Mouse (Mus musculus): ENCODE measurements around the gene Smcr8. TPM values are rescaled to one million over a fixed set of nuclear protein-coding genes. Genes with fewer than 3 reads are reported as not detected.
"Not testable (repeated sequence)": the region's sequence is repeated elsewhere in the genome, so short reads cannot be mapped to it uniquely, and the experiment has no call there.

Gene Smcr8
- total RNA-seq, 1 experiment from 2014 or later: 27.5 TPM

DNA sequence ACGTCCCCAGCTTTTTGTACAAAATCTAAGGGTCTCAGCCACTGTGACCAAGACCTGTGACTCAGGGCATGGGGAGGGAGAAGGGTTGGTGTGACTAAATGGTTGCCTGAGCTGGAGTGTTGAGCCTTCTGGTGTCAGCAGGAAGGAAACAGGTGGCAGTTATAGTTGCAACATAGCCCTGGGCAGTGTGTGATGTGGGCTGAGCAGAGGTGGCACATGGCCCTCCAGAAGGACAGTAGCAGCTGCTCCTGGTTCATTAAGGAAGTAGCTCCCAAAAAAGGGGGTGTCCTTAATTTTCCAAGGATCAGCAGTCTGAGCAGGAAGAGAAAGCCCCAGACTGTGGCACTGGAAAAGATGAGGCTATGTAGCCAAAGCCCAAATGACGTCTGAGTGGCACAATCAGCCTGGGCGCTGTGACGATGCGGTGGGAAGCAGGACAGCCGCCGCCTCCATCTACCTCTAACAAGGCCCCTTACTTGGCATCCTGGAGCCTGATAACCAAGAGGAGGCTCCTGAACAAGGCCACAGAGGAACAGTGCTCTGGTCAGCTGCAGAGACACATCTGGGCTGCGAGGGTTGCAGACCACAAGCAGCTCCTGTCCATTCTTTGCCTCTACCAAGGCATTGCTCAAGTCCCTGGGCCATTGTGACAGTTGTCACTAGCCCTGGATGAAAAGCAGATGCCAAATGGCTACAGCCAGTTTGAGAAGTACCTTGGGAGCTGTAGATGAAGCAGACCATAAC lies 7.0 kb downstream of the Smcr8 start:
- no peak for DNase-seq

DNA sequence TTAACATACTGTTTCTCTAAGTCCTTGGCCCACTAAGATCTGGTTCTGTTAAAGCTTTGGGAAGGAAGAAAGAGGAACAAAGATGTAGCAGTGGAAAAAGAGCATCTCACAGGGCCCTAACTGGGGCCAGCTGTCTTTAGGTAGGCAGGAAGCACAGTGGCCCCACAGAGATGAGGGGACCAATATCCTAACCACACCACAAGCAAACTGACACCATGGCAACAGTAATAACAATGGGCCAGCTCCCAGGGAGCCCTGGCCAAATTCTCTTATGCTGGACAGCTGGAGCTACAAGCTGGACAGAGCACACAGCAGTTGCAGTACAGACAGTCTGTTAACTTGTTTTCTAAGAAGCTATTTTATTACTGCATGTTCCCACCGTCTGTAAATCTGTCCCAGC lies 10.3 kb downstream of the Smcr8 start:
- no peak for DNase-seq

DNA sequence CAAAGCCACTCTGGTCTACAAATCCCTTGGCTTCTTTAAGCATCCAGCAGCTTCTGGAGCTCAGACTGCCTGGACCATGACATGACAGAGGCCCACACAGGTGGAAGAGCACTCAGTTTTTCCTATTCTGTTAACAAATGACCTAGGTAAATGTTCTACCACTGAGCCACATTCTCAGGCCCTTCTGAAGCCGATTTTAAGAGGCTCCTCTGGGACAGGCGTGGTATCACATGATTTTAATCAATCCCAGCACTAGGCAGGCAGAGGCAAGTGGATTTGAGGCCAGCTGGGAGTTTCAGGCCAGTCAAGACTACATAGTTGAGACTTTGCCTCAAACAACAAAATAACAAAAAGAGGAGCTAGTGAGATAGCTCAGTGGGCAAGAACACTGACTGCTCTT lies 13.1 kb downstream of the Smcr8 start:
- no peak for DNase-seq

DNA sequence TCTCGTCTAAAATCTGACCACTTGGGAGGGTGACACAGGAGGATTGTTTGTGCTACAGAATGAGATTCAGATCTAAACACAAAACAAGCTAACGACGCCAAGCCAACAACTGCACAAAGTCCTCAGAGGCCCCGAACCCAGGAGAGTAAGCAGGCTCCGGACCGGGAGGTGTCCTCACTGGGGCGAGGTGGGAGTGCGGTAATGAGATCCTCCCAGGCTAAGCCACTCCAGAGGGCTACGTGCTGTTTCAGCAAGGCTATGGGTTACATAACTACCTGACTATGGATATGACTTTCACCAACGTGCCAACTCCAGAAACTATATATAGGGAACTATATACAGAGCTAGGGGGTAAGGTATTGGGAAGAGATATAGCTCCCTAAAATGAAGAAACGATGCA lies 19.0 kb downstream of the Smcr8 start:
- DNase-seq: no peak

DNA sequence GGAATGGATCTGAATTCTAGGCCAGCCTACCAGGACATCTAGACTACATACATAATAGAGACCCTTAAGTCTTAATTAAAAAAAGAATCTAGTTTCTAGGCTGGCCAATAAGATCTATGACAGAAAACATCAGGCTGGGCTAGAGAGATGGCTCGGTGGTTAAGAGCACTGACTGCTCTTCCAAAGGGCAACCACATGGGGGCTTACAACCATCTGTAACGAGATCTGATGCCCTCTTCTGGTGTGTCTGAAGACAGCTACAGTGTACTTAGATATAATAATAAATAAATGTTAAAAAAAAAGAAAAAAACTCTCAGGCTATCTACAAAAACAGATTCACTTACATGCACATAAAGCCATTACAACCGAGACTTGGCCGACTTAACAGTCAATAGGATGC lies 22.7 kb downstream of the Smcr8 start:
- DNase-seq: no peak

DNA sequence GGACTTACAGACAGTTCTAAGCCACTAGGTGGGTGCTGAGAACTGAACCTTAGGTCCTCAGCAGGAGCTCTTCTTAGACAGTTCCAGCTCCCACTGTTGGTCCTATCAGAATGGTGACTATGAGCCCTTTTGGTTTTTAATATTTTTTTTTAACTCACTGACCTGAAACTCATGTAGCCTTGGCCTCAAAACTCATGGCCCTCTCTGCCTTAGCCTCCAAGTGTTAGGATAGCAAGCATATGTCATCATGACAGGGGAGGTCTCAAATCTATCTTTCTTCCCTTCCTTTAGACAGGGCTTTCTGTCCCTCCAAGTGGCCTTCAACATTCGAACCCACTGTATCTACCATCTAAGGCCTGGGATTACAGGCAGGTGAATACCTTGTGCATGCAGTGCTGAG lies 23.6 kb downstream of the Smcr8 start:
- DNase-seq: no peak

DNA sequence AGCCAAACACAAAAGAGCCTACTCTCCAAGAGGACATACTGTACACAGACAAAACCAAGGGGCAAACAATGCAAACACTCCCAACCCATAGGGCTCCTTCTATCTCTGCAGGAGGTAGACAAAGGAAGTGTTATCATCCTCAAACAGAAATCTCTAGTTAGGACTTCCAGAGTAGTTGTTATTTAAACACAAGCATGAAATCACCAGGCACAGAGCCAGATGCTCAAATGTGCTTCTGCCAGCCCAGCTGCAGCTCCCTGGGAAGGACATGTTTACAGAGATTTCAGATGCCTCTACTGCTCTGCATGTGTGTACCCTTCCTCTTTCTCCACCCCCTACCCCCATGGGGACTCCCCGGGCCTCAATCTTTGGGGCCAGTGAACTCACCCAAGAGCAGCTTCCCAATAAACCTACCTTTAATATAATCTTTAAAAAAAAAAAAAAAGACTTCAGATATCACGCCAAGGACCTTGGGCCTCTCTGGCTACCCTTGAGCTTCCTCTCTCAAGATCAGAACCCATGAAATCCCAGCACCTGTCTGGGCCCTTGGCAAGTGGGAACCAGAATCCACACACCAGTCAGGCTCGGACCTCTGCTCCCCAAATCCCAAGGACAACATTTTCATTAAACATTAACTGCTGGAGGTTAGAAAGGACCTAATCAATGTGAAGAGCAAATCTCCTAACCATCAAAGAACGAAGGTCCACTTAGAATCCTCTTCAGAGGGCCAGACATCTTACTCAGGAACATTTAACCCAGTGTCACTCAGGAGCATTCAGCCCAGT lies 31.2 kb downstream of the Smcr8 start:
- DNase-seq: peak; percentile 69

DNA sequence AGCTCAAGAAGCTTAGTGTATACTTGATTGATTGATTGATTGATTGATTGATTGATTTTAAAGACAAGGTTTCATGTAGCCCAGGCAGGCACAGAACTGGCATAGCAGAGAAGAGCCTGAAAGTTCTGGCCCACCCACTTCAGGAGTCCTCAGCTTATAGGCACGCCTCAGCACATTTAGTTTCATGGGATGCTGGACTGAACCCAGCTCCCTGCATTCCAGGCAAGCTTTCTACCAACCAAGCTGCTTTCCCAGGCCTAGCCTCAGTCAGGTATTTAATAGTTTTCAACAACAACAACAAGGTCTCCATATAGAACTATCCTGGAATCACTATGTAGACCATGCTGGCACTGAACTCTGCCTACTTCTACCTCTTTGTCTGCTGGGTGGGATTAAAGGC lies 32.2 kb downstream of the Smcr8 start:
- no peak for DNase-seq

DNA sequence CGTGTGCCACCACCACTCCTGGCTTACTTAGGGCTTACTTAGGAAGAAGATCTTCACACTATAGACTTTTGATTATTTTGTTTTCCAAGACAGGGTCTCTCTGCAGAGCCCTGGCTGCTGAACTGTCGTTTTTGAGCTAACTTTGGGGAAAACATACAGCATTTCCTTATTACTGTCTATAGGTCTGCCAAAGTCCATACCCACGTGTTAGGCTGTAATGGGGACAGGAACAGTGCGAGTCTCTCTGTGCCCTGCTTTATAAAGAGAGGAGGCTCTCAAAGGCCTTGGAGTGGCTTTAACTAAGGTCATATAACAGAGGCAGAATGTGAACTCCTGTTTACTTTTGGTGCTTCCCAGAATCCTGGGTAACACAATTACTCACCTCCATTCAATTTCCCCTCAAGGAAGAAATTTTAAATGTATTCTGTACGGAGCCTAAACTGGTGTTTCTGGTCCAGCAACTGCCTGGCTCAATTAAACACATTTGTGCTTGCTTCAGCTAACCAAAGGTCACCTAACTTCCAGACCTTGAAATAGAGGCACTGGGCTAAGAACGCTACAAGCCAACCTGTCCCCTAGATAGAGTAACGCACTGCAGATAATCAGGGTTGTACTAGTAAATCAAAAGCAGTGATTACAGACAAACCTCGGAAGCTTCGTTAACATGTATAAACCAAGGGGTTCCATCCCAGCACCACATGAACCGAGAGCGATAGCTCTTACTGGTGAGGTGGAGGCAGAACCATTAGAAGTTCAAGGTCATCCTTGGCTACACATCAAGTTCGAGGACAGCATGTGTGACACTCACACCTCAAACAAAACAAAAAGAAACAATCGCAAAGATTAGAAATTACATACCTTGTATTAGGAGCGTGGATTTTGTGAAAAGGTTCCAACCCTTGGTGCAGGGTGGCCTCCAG lies 33.0 kb downstream of the Smcr8 start:
- no peak for DNase-seq

DNA sequence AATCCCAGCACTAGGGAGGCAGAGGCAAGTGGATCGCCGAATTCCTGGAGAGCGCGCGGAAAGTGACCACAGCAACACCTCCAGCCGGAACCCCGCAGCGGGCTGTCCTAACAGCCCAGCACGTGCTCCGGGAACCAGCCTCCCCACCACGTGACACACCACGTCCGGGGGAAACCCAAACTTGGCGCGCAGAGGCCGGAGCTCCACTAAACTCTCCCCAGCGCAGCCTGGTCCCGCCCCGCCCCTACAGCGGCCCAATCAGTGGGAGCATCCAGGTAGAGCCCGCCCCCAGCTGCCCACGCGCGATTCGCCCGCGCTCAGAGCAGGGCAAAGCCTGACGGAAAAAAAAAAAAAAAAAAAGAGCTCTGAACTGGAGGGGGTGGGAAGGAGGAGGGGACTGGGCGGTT lies 33.7 kb downstream of the Smcr8 start:
- DNase-seq: peak; percentile 98

DNA sequence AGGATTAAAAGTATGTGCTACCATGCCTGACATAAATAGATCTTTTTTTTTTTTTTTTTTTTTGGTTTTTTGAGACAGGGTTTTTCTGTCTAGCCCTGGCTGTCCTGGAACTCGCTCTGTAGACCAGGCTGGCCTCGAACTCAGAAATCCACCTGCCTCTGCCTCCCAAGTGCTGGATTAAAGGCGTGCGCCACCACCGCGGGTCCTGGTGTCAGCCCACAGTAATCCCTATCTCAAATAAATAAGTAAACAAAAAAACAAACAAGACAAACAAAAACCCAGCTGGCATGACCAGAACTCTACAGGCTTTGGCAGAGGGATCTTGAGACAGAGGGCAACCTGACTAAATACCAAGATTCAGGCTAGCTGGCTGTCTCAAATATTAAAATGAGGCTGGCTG lies 34.3 kb downstream of the Smcr8 start, which contains the start of gene Shmt1:
Gene Shmt1, minus strand, starts transcription at position 101 of the 400 bp plus-strand sequence.
- DNase-seq: not testable (repeated sequence)

DNA sequence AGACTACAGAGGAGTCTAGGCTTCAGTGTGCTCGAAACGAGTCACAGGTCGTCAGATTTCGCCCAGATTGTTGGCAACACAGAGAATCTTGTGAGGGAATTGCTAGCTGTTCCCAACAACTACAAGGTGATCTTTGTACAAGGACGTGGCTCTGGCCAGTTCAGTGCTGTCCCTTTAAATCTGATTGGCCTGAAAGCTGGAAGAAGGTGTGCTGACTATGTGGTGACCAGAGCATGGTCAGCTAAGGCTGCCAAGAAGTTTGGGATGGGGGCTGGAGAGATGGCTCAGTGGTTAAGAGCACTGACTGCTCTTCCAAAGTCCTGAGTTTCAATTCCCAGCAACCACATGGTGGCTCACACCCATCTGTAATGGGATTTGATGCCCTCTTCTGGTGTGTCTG lies 39.1 kb downstream of the Smcr8 start:
- no peak for DNase-seq

DNA sequence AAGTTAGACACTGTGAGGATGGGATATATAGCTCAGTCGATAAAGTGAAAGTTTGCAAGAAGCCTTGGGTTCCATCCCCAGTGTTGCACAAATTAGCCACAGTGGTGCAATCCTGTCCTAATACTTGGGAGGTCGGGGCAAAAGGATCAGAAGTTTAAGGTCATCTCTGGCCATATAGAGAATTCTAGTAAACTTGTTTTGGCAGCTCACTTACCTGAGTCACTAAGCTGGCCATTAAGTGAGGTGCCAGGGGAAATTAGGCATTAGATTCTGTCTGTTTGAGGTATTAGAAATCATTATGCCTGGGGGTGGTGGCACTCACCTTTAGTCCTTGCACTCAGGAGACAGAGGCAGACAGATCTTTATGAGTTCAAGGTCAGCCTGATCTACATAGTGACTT lies 46.4 kb downstream of the Smcr8 start:
- DNase-seq: no peak

DNA sequence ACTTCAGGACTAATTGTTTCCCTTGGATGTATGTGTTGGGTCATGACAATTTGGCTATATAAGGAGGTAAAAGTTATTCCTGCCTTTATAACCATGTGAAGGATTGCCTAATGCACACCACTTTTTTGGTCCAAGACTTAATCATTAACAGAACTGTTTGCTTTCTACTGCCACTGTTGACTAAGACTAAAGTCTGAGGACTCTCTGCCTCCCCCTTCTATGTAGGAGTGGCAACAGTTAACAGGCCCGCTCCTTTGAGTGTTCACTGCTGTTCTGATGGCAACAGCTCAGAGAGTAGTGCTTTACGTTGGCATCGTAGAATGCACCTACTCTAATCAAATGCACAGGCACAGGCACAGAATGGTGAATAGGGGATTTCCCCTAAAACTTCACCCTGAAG lies 47.9 kb downstream of the Smcr8 start:
- no peak for DNase-seq

DNA sequence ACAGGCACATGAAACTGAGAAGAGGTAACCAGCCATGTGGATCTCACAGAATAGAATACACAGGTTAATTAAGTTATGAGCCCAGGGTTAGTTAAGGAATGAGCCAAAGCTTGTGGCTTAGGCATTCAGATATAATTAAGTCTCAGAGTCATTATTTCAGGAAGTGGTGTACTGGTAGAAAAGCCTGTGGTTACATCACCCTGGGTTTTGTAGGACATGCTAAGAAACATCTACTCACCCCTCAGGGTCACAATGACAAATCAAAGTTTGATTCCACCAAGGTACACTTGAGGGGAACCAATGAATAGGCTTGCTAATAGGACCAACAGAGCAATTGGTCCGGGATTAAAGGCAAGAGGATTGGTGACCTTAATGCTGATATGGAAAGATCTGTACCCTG lies 49.4 kb downstream of the Smcr8 start:
- DNase-seq: no peak

DNA sequence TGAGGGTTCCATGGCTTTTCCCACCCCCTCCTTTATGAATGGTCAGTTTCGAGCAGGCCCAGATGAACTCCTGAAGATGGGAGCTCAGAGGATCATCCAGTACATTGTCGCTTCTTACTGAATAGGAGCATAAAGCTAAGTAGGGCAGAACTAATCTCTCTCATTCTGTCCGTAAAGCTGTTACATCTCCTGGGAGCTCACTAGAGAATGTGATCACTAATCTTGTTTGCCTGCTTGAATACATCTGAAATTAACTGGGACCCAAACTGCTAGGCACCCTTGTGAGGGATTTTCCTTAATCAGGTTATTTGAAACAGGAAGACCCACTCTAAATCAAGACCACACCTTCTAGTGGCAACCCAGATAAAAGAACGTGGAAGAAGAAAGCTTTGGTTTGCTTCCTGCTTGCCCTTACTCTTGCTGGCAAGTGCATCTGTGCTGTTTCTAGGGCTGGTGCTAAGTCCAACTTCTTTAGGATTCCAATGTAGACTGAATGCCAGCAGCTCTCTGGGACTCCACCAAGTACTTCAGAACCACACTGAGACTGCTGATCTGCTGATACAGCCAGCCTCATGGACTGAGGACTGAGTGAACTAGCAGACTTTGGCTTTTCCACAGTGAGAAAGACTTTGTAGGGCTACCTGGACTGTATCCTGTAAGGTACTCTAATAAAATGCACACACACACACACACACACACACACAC lies 50.1 kb downstream of the Smcr8 start:
- DNase-seq: no peak

DNA sequence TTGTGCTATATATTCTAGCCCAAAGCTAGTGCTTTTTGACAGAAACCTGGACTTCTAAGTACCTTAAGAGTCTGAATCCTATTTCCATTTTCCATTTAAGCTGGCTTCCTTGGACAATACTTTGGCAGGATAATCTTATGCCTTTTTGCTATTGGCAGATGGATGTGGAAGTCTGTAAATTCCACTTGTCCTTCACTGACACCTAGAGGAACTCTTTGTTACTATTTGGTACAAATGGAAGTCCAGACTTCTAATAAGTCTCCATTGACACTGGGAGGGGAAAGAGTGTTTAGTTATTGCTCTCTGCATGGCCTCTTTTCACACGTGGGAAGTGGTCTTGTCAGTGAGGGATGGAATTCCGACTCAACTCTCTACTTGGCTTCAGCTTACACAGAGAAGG lies 51.6 kb downstream of the Smcr8 start:
- no peak for DNase-seq

DNA sequence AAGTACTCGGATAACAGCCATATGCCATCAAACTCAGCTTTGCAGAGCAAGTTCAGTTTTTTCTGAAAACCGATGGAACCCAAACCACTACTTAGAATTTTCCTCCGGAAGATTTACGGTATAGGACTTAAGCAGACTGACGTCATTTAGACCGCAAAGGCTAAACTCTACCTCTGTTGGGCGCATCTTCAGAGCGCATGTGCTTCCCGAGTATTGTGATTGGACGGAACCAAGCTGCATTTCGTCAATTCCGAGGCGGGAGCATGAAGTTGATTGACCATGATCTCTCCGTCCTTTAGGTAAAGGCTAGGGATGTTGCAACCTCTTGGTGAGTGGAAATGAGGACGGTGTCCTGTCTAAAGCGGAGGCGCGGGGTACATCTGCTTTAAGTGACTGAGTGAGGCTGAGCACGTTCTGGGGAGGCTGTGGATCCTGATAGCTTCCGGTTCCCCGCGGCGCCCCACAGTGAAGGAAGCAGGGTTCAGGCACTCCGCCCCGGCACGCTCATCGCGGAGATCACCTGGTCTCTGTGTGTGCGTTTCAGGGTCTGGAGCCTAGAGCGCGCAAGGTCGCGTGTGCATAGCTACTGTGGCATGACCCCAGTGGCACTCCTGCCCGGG lies 53.2 kb downstream of the Smcr8 start, which contains the start of gene Dhrs7b:
Gene Dhrs7b, plus strand, starts transcription at position 199 of the 620 bp plus-strand sequence.
- DNase-seq: peak; percentile 77

DNA sequence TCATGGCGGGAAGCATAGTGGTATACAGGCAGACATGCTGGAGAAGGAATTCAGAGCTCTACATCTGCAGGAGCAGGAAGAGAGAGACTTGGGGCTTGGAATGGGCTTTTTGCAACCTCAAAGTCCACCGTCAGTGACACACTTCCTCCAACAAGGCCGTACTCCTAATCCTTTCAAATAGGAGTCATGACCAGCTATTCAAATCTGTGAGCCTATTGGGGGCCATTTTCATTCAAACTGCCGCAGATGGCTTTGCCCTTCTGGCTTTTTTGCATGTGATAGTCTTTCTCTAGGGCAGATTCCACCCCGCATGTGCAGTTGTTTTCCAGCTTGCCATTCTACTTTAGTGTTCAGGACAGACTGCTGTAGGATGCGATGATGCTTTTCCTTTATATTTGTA lies 59.6 kb downstream of the Smcr8 start:
- DNase-seq: no peak

Data from adrenal gland, postnatal 25 days (tissue).